Mouse (Mus musculus) mouse trophoblast stem cell (cell line): Measurements from ENCODE around the gene Epha2.

Experiments
- in situ Hi-C, 2 experiments: fragments of 300-500 bp; cut with MseI, MboI; formaldehyde crosslinking; loops; 2 replicates in 1 of 2; 3 replicates in 1 of 2; pipeline ENCODE4 v1.15.1; 2025

Epha2 gene

DNA sequence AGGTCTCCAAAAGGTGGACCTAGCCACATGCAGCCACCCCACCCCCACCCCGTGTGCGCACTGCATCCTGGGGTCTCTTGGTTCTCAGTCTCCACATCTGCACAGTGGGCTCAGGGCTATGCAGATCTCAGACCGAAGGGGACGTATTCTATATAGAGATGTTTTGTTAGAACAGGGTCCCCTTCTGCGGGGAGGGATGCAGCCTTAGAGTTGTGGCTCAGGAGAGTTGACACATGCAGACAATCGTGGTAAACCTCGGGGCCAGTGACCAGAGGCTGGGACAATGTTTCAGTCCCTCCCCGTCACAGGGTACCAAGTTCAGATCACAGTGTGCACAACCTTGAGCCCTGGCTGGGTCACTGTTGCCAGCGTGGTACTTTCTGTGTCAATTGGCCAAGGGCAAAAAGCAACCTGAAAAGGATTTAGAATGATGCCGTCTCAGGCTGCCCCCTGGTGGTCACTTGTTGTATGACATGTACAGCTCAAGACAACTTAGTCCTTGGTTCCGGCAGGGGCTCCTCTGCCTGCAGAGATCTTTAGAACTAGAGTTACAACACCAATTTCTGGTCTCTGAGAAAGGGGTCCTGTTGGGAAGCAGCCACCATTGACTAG is 62.0 kb downstream of the Epha2 start:
- in situ Hi-C loops, result loop anchor here (5.0 kb wide), 2 partner anchors 86 to 96 kb away; no protein-coding TSS in a partner anchor

DNA sequence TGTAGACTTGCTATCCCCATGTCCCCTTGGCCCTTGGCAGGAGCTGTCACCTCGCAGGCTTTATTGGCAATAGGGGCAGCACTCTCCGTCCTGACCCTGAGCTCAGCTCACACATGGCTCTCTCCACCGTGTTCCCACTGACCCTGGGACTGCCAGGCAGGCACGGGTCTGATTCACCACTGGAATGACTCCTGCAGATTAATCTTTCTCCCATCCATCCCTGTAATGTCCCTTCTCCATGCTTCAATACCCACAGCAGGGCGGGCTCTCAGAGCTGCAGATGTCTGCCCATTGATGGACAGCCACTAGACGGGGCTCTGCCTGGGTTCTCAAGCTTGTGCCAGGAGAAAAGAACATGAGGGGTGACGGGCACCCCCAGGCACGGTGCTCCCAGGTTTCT is 64.1 kb downstream of the Epha2 start:
- in situ Hi-C loops, result no loop called here

GRCm38 (mm10) chr4:141365876-141366275 is 64.8 kb downstream of the Epha2 start:
- in situ Hi-C loops, result no loop called here

DNA sequence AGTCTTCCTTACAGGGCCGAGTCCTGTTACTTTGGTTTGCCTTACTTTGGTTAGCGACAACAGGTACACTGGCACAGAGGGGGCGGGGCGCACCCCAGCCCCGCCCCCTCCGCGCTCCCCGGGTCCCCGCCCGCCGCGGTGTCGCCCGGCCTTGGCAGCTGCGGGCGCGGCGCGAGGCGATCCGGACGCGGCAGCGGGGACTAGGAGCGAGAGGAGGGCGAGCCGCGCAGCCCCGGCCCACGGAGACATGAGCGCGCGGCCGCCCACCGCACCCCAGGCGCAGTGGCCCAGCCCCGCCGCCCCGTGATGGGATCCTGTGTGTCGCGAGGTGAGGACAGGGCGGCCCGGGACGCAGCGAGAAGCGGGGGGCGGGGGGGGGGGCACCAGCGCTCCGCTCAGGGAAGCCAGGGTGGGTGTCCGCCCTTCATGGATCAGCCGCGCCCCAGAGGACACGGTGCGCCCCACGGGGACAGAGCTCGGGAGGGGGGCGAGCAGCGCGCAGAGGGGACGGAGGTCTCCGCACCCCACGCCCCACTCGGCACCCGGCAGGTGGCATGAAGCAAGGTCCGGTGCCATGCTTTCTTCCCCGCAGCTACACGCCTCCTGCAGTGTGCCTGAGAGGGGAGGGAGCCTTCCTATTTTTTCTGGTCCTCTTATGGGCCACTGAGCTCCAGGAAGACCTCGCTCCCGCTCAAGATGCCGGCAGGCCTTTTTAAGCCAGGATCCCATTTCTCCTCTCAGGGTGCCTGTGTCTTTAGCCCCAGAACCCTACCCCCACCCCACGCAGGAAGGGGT is 67.2 kb downstream of the Epha2 start, which contains the start of gene Fam131c:
Fam131c (plus strand) TSS at position 224 of the 795 bp plus-strand sequence.
- in situ Hi-C loops, result no loop called here

DNA sequence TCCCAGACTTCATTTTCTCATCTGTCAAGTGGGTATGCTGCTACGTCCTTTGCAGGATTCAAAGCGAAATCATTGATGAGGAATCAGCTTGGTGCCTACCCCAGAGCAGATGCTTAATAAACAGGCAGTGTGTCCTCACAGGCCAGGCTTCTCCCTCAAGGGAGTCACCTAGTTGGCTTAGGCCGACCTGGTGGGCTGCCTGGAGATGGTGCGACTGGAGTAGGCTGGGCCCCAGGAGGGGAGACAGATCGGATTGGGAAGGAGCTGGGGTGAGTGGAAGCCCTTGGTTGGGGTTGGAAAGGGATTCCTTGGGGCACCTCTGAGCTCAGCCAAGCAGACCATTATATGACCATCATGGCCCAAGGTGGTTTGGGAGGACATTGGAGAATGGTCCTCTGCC is 71.4 kb downstream of the Epha2 start:
- in situ Hi-C loops, result no loop called here
